Mouse (Mus musculus): ENCODE measurements around the gene Bend3. TPM values are rescaled to one million over a fixed set of nuclear protein-coding genes. Genes with fewer than 3 reads are reported as not detected.
A peak's percentile ranks its signal among the peaks of the same experiment; 100 is the strongest.

Bend3 gene
- polyA plus RNA-seq, 1 experiment from 2014 or later, result 2.3 TPM

DNA sequence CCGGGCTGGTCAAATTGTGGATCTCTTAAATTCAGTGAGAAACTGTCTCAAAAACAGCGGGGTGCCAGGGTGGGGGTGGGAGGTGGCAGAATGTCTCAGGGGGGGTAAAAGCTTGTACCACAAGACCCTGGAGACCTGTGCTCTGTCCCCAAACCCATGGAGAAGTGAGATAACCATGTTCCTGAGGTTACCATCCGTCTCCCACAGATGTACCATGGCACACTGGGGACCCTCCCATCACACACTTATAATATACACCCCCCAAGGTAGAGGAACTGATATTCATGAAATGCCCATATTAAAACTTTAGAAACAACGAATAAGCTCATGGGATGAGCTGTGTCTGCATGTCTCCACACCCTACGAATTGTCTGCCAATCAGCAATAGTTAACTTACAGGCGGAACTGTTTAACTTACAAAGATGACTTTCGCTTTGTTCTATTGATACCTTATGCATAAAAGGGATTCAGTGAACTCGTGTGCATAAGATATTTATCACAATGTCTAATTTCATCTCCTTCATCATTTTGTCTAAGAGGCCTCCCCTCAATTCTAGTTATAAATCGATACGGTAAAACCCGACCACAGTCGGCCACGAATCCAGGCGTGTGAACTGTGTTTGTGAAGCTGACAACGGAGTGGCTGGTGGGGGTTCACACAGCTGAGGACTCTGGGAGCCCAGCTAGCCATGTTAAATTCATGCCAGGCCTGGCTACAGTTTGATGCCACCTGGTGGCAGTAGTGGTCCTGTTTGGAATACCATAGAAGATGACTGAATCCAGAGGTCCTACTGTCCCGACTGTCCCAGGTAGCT is 26.6 kb upstream of the Bend3 start:
- WGBS, result 19% methylated on average over 16 of the region's 16 CpGs
- Histone ChIP-seq H3K27me3 (ENCODE audit: control insufficient read depth, insufficient read depth, low read depth, low read length) (no peaks in the 10 kb centered on the region), H3K4me2 (ENCODE audit: low read depth, low read length) (peak overlapping the region; percentile 60), H3K9me3 (ENCODE audit: control insufficient read depth, low read length) (no peaks in the 10 kb centered on the region), H3K27ac (ENCODE audit: low read length) (no peak overlapping the region), H3K4me3 (ENCODE audit: low read length) (peak overlapping the region; percentile 44), H3K36me3 (ENCODE audit: control insufficient read depth, insufficient read depth, low read length) (no peaks in the 10 kb centered on the region), H3K9ac (ENCODE audit: low read length) (peak overlapping the region; percentile 55), H3K4me1 (replicated peaks; ENCODE audit: control insufficient read depth, insufficient read depth, low read length) (no peaks in the 10 kb centered on the region)
- ATAC-seq (ENCODE audit: low read depth), result peak; percentile 83

DNA sequence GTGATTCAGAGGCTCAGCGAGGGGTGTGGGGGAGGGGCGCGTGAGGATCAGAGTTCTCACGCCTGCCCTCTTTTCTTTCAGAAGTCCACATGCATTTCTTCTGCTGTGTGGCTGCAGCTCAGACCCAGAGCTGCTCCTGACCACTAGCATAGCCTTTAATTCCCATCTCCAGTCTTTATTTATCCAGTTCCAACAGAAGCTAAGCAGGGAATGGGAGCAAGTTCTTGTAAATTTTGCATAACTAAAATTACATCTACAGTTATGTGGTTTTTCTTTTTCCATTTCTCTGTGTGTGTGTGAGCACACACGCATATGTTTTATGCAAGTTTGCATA is 26.0 kb upstream of the Bend3 start:
- Histone ChIP-seq H3K4me1 (replicated peaks; ENCODE audit: control insufficient read depth, insufficient read depth, low read length) (no peaks in the 10 kb centered on the region), H3K36me3 (ENCODE audit: control insufficient read depth, insufficient read depth, low read length) (no peaks in the 10 kb centered on the region), H3K4me2 (ENCODE audit: low read depth, low read length) (peak overlapping the region; percentile 60; the same call in 1 of the 2 replicates), H3K27me3 (ENCODE audit: control insufficient read depth, insufficient read depth, low read depth, low read length) (no peaks in the 10 kb centered on the region), H3K4me3 (ENCODE audit: low read length) (peak overlapping the region; percentile 44; the same call in 1 of the 2 replicates), H3K9ac (ENCODE audit: low read length) (peak overlapping the region; percentile 41), H3K27ac (ENCODE audit: low read length) (no peak overlapping the region), H3K9me3 (ENCODE audit: control insufficient read depth, low read length) (no peaks in the 10 kb centered on the region)
- WGBS, result 18% methylated on average over 5 of the region's 5 CpGs
- no peak for ATAC-seq (ENCODE audit: low read depth)

DNA sequence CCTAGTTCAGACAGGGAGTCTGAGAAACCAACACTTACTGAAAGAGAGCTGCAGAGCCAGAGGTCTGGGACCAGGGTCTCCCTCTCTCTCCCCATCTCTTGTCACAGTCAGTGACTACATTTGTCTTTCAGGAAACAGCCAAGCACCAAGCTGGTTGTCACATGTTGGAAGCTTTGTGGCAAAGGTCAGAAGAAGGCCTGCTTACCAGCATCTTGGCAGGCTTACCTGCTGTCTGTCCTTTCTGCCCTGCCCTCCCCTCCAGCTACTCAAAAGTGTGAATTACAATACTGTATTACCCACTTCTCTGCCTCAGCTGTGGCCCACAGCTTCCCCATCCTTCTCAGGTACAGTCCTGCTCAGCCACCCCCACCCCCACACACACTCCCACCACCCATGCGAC is 24.4 kb upstream of the Bend3 start:
- Histone ChIP-seq H3K9me3 (ENCODE audit: control insufficient read depth, low read length) (no peaks in the 10 kb centered on the region), H3K4me1 (replicated peaks; ENCODE audit: control insufficient read depth, insufficient read depth, low read length) (no peaks in the 10 kb centered on the region), H3K4me2 (ENCODE audit: low read depth, low read length) (no peak overlapping the region), H3K36me3 (ENCODE audit: control insufficient read depth, insufficient read depth, low read length) (no peaks in the 10 kb centered on the region), H3K27me3 (ENCODE audit: control insufficient read depth, insufficient read depth, low read depth, low read length) (no peaks in the 10 kb centered on the region), H3K9ac (ENCODE audit: low read length) (no peak overlapping the region), H3K4me3 (ENCODE audit: low read length) (no peak overlapping the region), H3K27ac (ENCODE audit: low read length) (no peak overlapping the region)
- ATAC-seq (ENCODE audit: low read depth), result no peak
- 78% methylated on average over 1 of the region's 1 CpGs for WGBS

DNA sequence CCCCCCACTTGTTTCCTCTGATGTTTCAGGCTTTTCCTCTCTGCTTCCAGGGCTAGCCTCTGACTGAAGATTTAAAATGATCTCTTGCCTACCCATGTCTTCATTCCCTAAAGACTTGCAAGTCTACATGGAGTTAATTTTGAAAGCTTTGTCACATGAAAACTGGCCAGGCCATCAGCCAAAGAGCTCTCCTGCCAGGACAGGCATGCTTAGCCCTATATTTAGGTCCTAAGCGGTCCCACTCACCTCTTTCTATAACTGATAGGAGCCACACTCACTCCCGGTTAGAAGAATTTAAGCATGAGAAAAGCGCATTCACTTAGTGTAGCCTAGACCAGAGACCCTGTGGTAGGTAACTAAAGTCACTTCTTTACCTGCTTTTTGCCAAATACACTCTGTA is 24.0 kb upstream of the Bend3 start:
- no peak overlapping the region for H3K4me3 ChIP-seq (ENCODE audit: low read length)
- H3K4me2 ChIP-seq (ENCODE audit: low read depth, low read length), result no peak overlapping the region
- 90% methylated on average over 3 of the region's 3 CpGs for WGBS
- ATAC-seq (ENCODE audit: low read depth), result no peak
- H3K27ac ChIP-seq (ENCODE audit: low read length), result no peak overlapping the region
- no peaks in the 10 kb centered on the region for H3K27me3 ChIP-seq (ENCODE audit: control insufficient read depth, insufficient read depth, low read depth, low read length)
- H3K36me3 ChIP-seq (ENCODE audit: control insufficient read depth, insufficient read depth, low read length), result no peaks in the 10 kb centered on the region
- H3K9ac ChIP-seq (ENCODE audit: low read length), result no peak overlapping the region
- no peaks in the 10 kb centered on the region for H3K4me1 ChIP-seq (replicated peaks; ENCODE audit: control insufficient read depth, insufficient read depth, low read length)
- H3K9me3 ChIP-seq (ENCODE audit: control insufficient read depth, low read length), result no peaks in the 10 kb centered on the region

DNA sequence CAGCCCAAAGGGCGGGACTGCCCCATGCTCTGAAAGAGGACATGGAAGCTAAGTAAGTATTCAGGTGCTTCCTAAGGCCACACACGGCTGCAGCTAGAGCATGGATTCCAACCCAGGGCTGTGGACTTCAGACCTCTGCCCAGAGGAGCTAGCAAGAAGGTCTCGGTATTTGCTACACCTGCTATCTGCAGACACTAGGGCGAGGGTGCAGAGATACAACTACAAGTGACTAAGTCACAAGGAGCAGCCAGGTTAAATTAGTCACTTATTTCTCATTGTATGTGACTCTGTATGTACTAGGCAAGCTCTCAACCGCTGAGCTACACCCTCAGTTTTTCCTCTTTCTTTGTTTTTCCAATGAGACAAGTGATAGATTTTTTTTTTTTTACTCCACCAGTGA is 15.8 kb upstream of the Bend3 start:
- ATAC-seq (ENCODE audit: low read depth), result no peak
- no peak overlapping the region for H3K27ac ChIP-seq (ENCODE audit: low read length)

DNA sequence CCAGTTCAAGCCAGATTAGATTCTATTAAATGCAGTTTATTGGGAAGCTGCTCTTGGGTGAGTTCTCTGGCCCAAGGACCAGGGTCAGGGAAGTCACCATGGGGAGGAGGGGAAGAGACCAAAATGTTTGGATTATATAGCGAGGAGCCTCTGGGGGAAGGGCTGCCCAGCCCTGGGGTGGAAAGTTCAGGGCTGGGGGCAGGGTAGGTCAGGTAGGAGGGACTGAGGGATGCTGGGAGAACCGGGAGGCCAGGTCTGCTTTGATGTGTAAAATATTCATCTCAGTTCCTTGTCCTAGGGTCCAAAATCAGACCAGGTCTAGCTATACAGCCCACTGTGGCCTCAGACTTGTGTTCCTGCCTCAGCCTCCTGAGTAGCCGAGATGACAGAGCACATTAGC is 15.4 kb upstream of the Bend3 start:
- Histone ChIP-seq H3K4me2 (ENCODE audit: low read depth, low read length) (no peak overlapping the region), H3K27me3 (ENCODE audit: control insufficient read depth, insufficient read depth, low read depth, low read length) (no peaks in the 10 kb centered on the region), H3K4me1 (replicated peaks; ENCODE audit: control insufficient read depth, insufficient read depth, low read length) (peaks cover 3% of the 10 kb centered on the region; the same call in 1 of the 2 replicates), H3K36me3 (ENCODE audit: control insufficient read depth, insufficient read depth, low read length) (no peaks in the 10 kb centered on the region), H3K9ac (ENCODE audit: low read length) (no peak overlapping the region), H3K27ac (ENCODE audit: low read length) (no peak overlapping the region), H3K9me3 (ENCODE audit: control insufficient read depth, low read length) (no peaks in the 10 kb centered on the region), H3K4me3 (ENCODE audit: low read length) (no peak overlapping the region)
- 38% methylated on average over 3 of the region's 3 CpGs for WGBS
- ATAC-seq (ENCODE audit: low read depth), result no peak

More for the DNA sequence above, 15.8 kb upstream of the Bend3 start:
- no peaks in the 10 kb centered on the region for H3K36me3 ChIP-seq (ENCODE audit: control insufficient read depth, insufficient read depth, low read length)
- H3K4me2 ChIP-seq (ENCODE audit: low read depth, low read length), result no peak overlapping the region
- H3K27me3 ChIP-seq (ENCODE audit: control insufficient read depth, insufficient read depth, low read depth, low read length), result no peaks in the 10 kb centered on the region
- 72% methylated on average over 5 of the region's 5 CpGs for WGBS
- H3K4me1 ChIP-seq (replicated peaks; ENCODE audit: control insufficient read depth, insufficient read depth, low read length), result peaks cover 3% of the 10 kb centered on the region; the same call in 1 of the 2 replicates
- H3K9me3 ChIP-seq (ENCODE audit: control insufficient read depth, low read length), result no peaks in the 10 kb centered on the region
- no peak overlapping the region for H3K4me3 ChIP-seq (ENCODE audit: low read length)
- no peak overlapping the region for H3K9ac ChIP-seq (ENCODE audit: low read length)

DNA sequence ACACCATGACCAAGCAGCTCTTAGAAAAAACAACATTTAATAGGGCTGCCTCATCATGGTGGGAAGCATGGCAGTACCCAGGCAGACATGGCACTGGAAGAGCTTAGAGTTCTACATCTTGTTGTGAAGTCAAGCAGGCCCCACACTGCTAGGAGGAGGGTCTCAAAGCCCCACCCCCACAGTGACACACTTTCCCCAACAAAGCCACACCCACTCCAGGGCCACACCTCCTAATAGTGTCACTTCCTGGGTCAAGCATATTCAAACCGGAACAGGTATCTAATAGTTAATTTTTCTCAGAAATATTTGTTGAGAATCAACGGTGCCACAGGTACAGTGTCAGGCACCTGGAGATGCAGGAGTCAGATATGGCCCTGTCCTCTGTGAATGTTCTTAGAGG is 12.4 kb upstream of the Bend3 start:
- ATAC-seq (ENCODE audit: low read depth), result no peak
- H3K4me2 ChIP-seq (ENCODE audit: low read depth, low read length), result no peak overlapping the region
- H3K36me3 ChIP-seq (ENCODE audit: control insufficient read depth, insufficient read depth, low read length), result no peaks in the 10 kb centered on the region
- H3K9me3 ChIP-seq (ENCODE audit: control insufficient read depth, low read length), result no peaks in the 10 kb centered on the region
- no peak overlapping the region for H3K4me3 ChIP-seq (ENCODE audit: low read length)
- WGBS, result 81% methylated on average over 2 of the region's 2 CpGs
- H3K27ac ChIP-seq (ENCODE audit: low read length), result no peak overlapping the region
- H3K27me3 ChIP-seq (ENCODE audit: control insufficient read depth, insufficient read depth, low read depth, low read length), result no peaks in the 10 kb centered on the region
- peaks cover 3% of the 10 kb centered on the region; the same call in 1 of the 2 replicates for H3K4me1 ChIP-seq (replicated peaks; ENCODE audit: control insufficient read depth, insufficient read depth, low read length)
- no peak overlapping the region for H3K9ac ChIP-seq (ENCODE audit: low read length)

DNA sequence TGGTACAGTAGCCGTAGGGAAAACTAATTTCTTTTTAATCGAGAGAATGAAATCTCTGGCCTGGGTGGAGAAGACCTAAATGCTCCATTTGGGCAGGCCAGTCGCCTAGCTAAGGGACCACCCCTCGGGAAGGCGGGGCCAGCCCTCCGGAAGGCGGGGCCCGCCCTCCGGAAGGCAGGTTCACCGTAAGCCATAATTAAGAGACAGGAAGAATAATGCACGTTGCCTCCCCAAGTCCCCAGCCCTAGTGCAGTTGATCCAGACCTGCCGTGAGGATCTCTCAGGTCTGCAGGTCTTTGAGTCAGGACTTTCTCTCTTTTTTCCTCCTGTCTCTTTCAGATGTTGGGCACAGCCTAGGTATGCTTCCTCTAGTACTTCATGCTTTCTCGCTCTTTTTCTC is 11.0 kb upstream of the Bend3 start:
- no peak overlapping the region for H3K4me3 ChIP-seq (ENCODE audit: low read length)
- H3K36me3 ChIP-seq (ENCODE audit: control insufficient read depth, insufficient read depth, low read length), result no peaks in the 10 kb centered on the region
- no peaks in the 10 kb centered on the region for H3K9me3 ChIP-seq (ENCODE audit: control insufficient read depth, low read length)
- H3K9ac ChIP-seq (ENCODE audit: low read length), result no peak overlapping the region
- H3K4me1 ChIP-seq (replicated peaks; ENCODE audit: control insufficient read depth, insufficient read depth, low read length), result peaks cover 3% of the 10 kb centered on the region; the same call in 1 of the 2 replicates
- peak overlapping the region; percentile 27; the same call in 1 of the 2 replicates for H3K4me2 ChIP-seq (ENCODE audit: low read depth, low read length)
- no peak for ATAC-seq (ENCODE audit: low read depth)
- H3K27me3 ChIP-seq (ENCODE audit: control insufficient read depth, insufficient read depth, low read depth, low read length), result no peaks in the 10 kb centered on the region
- 36% methylated on average over 13 of the region's 13 CpGs for WGBS
- H3K27ac ChIP-seq (ENCODE audit: low read length), result no peak overlapping the region

DNA sequence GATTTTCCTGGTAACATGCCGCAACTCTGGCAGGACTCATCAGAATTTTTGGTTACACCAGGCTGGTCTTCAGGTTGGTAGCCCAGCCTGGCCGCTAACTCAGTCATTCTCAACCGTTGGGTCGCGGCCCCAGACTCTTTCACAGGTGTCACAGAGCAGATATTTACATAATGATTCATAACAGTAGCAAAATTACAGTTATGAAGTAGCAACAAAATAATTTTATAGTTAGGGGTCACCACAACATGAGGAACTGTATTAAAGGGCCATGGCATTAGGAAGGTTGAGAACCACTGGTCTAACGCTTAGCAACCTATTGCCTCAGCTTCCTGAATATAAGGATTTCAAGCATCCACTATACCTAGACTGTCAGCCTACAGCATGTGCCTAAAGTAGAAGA is 10.3 kb upstream of the Bend3 start:
- ATAC-seq (ENCODE audit: low read depth), result no peak
- 88% methylated on average over 6 of the region's 6 CpGs for WGBS
- Histone ChIP-seq H3K4me1 (replicated peaks; ENCODE audit: control insufficient read depth, insufficient read depth, low read length) (peaks cover 3% of the 10 kb centered on the region; the same call in 1 of the 2 replicates), H3K4me3 (ENCODE audit: low read length) (no peak overlapping the region), H3K4me2 (ENCODE audit: low read depth, low read length) (no peak overlapping the region), H3K36me3 (ENCODE audit: control insufficient read depth, insufficient read depth, low read length) (no peaks in the 10 kb centered on the region), H3K27ac (ENCODE audit: low read length) (no peak overlapping the region), H3K27me3 (ENCODE audit: control insufficient read depth, insufficient read depth, low read depth, low read length) (no peaks in the 10 kb centered on the region), H3K9me3 (ENCODE audit: control insufficient read depth, low read length) (no peaks in the 10 kb centered on the region), H3K9ac (ENCODE audit: low read length) (no peak overlapping the region)

Data from lung, embryonic 16.5 days (tissue).